ENCODE assay signal across 16 mouse cellular contexts in the genomic region with DNA sequence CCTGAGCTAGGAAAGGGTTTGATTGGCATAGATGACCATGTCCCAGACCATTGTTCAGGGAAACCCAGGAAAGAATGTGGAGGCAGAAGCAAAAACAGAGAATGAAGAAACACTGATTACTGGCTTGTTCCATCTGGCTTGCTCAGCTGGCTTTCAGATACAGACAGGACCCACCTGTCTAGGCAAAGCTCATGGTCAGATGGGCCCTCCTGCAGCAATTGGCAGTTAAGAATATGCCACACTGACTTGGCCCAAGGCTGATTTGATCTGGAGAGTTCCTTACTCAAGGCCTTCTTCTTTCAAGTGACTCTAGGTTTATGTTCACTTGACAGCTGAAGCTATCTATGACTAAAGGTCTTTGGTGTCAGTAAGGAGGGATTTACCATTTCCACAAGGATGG.
"Had no signal": no experiment of that assay in that cellular context is flagged by ENCODE, and none has a peak within 500 bp of the region (broad histone marks: within the 10 kb centered on the region; RNA-seq: fewer than 3 reads in every experiment).

No protein-coding gene starts in this region.

- H3K27me3 ChIP-seq: neural tube, embryonic 13.5 days; neural tube, embryonic 15.5 days; stomach, embryonic 15.5 days had no signal

- H3K4me3 ChIP-seq: neural tube, embryonic 13.5 days; neural tube, embryonic 15.5 days; stomach, embryonic 15.5 days had no signal

- H3K4me1 ChIP-seq: neural tube, embryonic 13.5 days; neural tube, embryonic 15.5 days; stomach, embryonic 15.5 days had no signal

- H3K27ac ChIP-seq: neural tube, embryonic 13.5 days; neural tube, embryonic 15.5 days; stomach, embryonic 15.5 days; stomach, postnatal 0 days had no signal

- DNase-seq: retina, postnatal 1 day; right cerebral cortex, adult 18-20 months; right cerebral cortex, postnatal 14 days; right cerebral cortex, postnatal 25 days; right cerebral cortex, postnatal 4 days; spleen, adult 18-20 months; thymus, adult 18-20 months; thymus, adult 2 months; thymus, postnatal 14 days; thymus, postnatal 25 days; thymus, postnatal 36 days; thymus, postnatal 4 days had no signal
